Mouse (Mus musculus) limb, embryonic 11.5 days (tissue): ENCODE data around the gene Megf9. TPM values are rescaled to one million over a fixed set of nuclear protein-coding genes. Genes with fewer than 3 reads are reported as not detected.

Experiments
- ATAC-seq: fragments of 200-750 bp; cut with Nextera tagmentation; 2 replicates; pipeline ENCODE4 v1.8.0; 2017; ENCODE audit warnings: low read depth; ENCODE audit not compliant: insufficient number of reproducible peaks, low FRiP score, low TSS enrichment
- DNase-seq: peaks from one replicate; pipeline ENCODE4 v3.0.0-alpha.2; 2015; ENCODE audit warnings: low spot score
- H3K27ac ChIP-seq: fragments of 300-500 bp; sonication (generic); replicated peaks from 2 replicates; pipeline ENCODE4 v1.5.1; 2014; ENCODE audit warnings: low read depth, mild to moderate bottlenecking, low read length
- H3K27me3 ChIP-seq: fragments of 300-500 bp; sonication (generic); 2 replicates; pipeline ENCODE4 v1.6.1; 2014; ENCODE audit warnings: mild to moderate bottlenecking, low read length, mixed read lengths; ENCODE audit not compliant: control insufficient read depth, insufficient read depth
- H3K36me3 ChIP-seq: fragments of 300-500 bp; sonication (generic); 2 replicates; pipeline ENCODE4 v1.6.1; 2014; ENCODE audit warnings: mild to moderate bottlenecking, low read length, moderate library complexity, mixed read lengths; ENCODE audit not compliant: control insufficient read depth, insufficient read depth
- H3K4me1 ChIP-seq: fragments of 300-500 bp; sonication (generic); 2 replicates; pipeline ENCODE4 v1.6.1; 2014; ENCODE audit warnings: low read length, mixed read lengths; ENCODE audit not compliant: control insufficient read depth, insufficient read depth
- H3K4me2 ChIP-seq: fragments of 300-500 bp; sonication (generic); 2 replicates; pipeline ENCODE4 v1.6.1; 2014; ENCODE audit warnings: low read depth, mild to moderate bottlenecking, moderate library complexity; ENCODE audit not compliant: severe bottlenecking
- H3K4me3 ChIP-seq: fragments of 300-500 bp; sonication (generic); 2 replicates; pipeline ENCODE4 v1.5.1; 2014; ENCODE audit warnings: low read depth, low read length
- H3K9ac ChIP-seq: fragments of 300-500 bp; sonication (generic); 2 replicates; pipeline ENCODE4 v1.6.1; 2014; ENCODE audit warnings: mild to moderate bottlenecking, low read length
- H3K9me3 ChIP-seq: fragments of 300-500 bp; sonication (generic); 2 replicates; pipeline ENCODE4 v1.6.1; 2016; ENCODE audit warnings: low read length; ENCODE audit not compliant: control insufficient read depth
- WGBS: fragments of 180-500 bp; shearing (Covaris S2); extraction: QIAGEN DNeasy Blood & Tissue Kit; methylation state at CpG from one replicate; pipeline ENCODE4 v1.1.7; 2014; 5-methylcytosine and 5-hydroxymethylcytosine counted together
- polyA plus RNA-seq: library from polyadenylated mRNA; unstranded; fragments of >200 nt; fragmentation: Nextera tagmentation; extraction: Ambion mirVana; gene quantifications from 2 replicates; pipeline ENCODE4 v1.2.1, GENCODE M21; 2014

Megf9 gene
- polyA plus RNA-seq, 1 experiment from 2014 or later: 11.6 TPM

- DNase-seq (peak; percentile 61), ATAC-seq (peak; percentile 55)
- no peaks in the 10 kb centered on the region for H3K36me3 ChIP-seq
- no peak overlapping the region for H3K27ac ChIP-seq
- H3K9ac ChIP-seq: peak overlapping the region; percentile 91
- peak overlapping the region; percentile 59 for H3K4me2 ChIP-seq
- H3K27me3 ChIP-seq: no peaks in the 10 kb centered on the region
- under 1% methylated on average over 53 of the region's 66 CpGs for WGBS
- H3K4me3 ChIP-seq: peak overlapping the region; percentile 88
- H3K4me1 ChIP-seq: peaks cover 10% of the 10 kb centered on the region
- no peaks in the 10 kb centered on the region for H3K9me3 ChIP-seq
Measured at GRCm38 (mm10) chr4:70534078-70534890, 511 bp downstream of the Megf9 start.

- peaks cover 10% of the 10 kb centered on the region for H3K4me1 ChIP-seq
- DNase-seq: no peak
- no peak overlapping the region for H3K27ac ChIP-seq
- no peak overlapping the region for H3K9ac ChIP-seq
- no peaks in the 10 kb centered on the region for H3K27me3 ChIP-seq
- 65% methylated on average over 3 of the region's 3 CpGs for WGBS
- H3K4me3 ChIP-seq: peak overlapping the region; percentile 88
- ATAC-seq: no peak
- H3K4me2 ChIP-seq: peak overlapping the region; percentile 59; the same call in 1 of the 2 replicates
- no peaks in the 10 kb centered on the region for H3K9me3 ChIP-seq
- H3K36me3 ChIP-seq: no peaks in the 10 kb centered on the region
Measured at GRCm38 (mm10) chr4:70533056-70533805, 1.6 kb downstream of the Megf9 start.

- no peaks in the 10 kb centered on the region for H3K36me3 ChIP-seq
- no peaks in the 10 kb centered on the region for H3K27me3 ChIP-seq
- no peak for ATAC-seq
- H3K9ac ChIP-seq: no peak overlapping the region
- WGBS: 82% methylated on average over 1 of the region's 1 CpGs
- H3K9me3 ChIP-seq: no peaks in the 10 kb centered on the region
- H3K4me2 ChIP-seq: no peak overlapping the region
- no peak overlapping the region for H3K27ac ChIP-seq
- H3K4me3 ChIP-seq: no peak overlapping the region
- peaks cover 8% of the 10 kb centered on the region for H3K4me1 ChIP-seq
- no peak for DNase-seq
Measured at GRCm38 (mm10) chr4:70531021-70531420, 3.8 kb downstream of the Megf9 start.

- Histone ChIP-seq H3K9ac (no peak overlapping the region), H3K9me3 (no peaks in the 10 kb centered on the region), H3K4me1 (peaks cover 2% of the 10 kb centered on the region; the same call in 1 of the 2 replicates), H3K27ac (no peak overlapping the region), H3K4me3 (no peak overlapping the region), H3K4me2 (no peak overlapping the region), H3K27me3 (no peaks in the 10 kb centered on the region), H3K36me3 (no peaks in the 10 kb centered on the region)
- DNase-seq (no peak), ATAC-seq (no peak)
- WGBS: 72% methylated on average over 3 of the region's 3 CpGs
Measured at GRCm38 (mm10) chr4:70528622-70529021, 6.2 kb downstream of the Megf9 start.

- Histone ChIP-seq H3K27me3 (no peaks in the 10 kb centered on the region), H3K9ac (no peak overlapping the region)
- 84% methylated on average over 2 of the region's 2 CpGs for WGBS
Measured at GRCm38 (mm10) chr4:70523346-70523745, 11.4 kb downstream of the Megf9 start.

GRCm38 (mm10) chr4:70521506-70522292 lies 13.1 kb downstream of the Megf9 start:
- Histone ChIP-seq H3K36me3 (no peaks in the 10 kb centered on the region), H3K27me3 (no peaks in the 10 kb centered on the region), H3K9me3 (no peaks in the 10 kb centered on the region), H3K4me2 (no peak overlapping the region), H3K27ac (no peak overlapping the region), H3K4me1 (no peaks in the 10 kb centered on the region), H3K9ac (no peak overlapping the region), H3K4me3 (no peak overlapping the region)
- 86% methylated on average over 1 of the region's 1 CpGs for WGBS
- no peak for DNase-seq
- ATAC-seq: no peak

More at GRCm38 (mm10) chr4:70523346-70523745, 11.4 kb downstream of the Megf9 start:
- Histone ChIP-seq H3K9me3 (no peaks in the 10 kb centered on the region), H3K4me2 (no peak overlapping the region), H3K27ac (no peak overlapping the region), H3K4me1 (no peaks in the 10 kb centered on the region), H3K36me3 (no peaks in the 10 kb centered on the region), H3K4me3 (no peak overlapping the region)
- DNase-seq (no peak), ATAC-seq (no peak)

- Histone ChIP-seq H3K9me3 (no peaks in the 10 kb centered on the region), H3K36me3 (no peaks in the 10 kb centered on the region), H3K4me1 (no peaks in the 10 kb centered on the region), H3K4me2 (no peak overlapping the region), H3K9ac (no peak overlapping the region), H3K4me3 (no peak overlapping the region), H3K27me3 (no peaks in the 10 kb centered on the region), H3K27ac (no peak overlapping the region)
- ATAC-seq: no peak
- 67% methylated on average over 1 of the region's 1 CpGs for WGBS
- no peak for DNase-seq
Measured at GRCm38 (mm10) chr4:70517646-70518045, 17.1 kb downstream of the Megf9 start.

- DNase-seq (no peak), ATAC-seq (no peak)
- WGBS: 86% methylated on average over 6 of the region's 6 CpGs
- Histone ChIP-seq H3K4me3 (no peak overlapping the region), H3K27me3 (no peaks in the 10 kb centered on the region), H3K9me3 (no peaks in the 10 kb centered on the region), H3K9ac (no peak overlapping the region), H3K4me2 (no peak overlapping the region), H3K27ac (no peak overlapping the region), H3K36me3 (no peaks in the 10 kb centered on the region), H3K4me1 (no peaks in the 10 kb centered on the region)
Measured at GRCm38 (mm10) chr4:70516289-70516688, 18.5 kb downstream of the Megf9 start.
